Mouse (Mus musculus) embryonic facial prominence, embryonic 15.5 days (tissue): Measurements from ENCODE around the gene Taf1c. TPM values are rescaled to one million over a fixed set of nuclear protein-coding genes. Genes with fewer than 3 reads are reported as not detected.

ENCODE experiments used
- ATAC-seq: fragments of 200-750 bp; cut with Nextera tagmentation; 2 replicates; pipeline ENCODE4 v1.8.0; 2017; ENCODE audit warnings: low read depth, moderate TSS enrichment; ENCODE audit not compliant: insufficient number of reproducible peaks, low FRiP score, low TSS enrichment
- H3K27ac ChIP-seq: fragments of 300-500 bp; sonication (generic); replicated peaks from 2 replicates; pipeline ENCODE4 v1.5.1; 2015; ENCODE audit warnings: mild to moderate bottlenecking, inconsistent platforms
- H3K27me3 ChIP-seq: fragments of 300-500 bp; sonication (generic); 2 replicates; pipeline ENCODE4 v1.6.1; 2015; ENCODE audit warnings: inconsistent platforms
- H3K36me3 ChIP-seq: fragments of 300-500 bp; sonication (generic); 2 replicates; pipeline ENCODE4 v1.6.1; 2015; ENCODE audit warnings: mild to moderate bottlenecking, inconsistent platforms
- H3K4me1 ChIP-seq: fragments of 300-500 bp; sonication (generic); 2 replicates; pipeline ENCODE4 v1.6.1; 2015; ENCODE audit warnings: inconsistent platforms
- H3K4me2 ChIP-seq: fragments of 300-500 bp; sonication (generic); replicated peaks from 2 replicates; pipeline ENCODE4 v1.6.1; 2015; ENCODE audit warnings: mild to moderate bottlenecking, inconsistent platforms
- H3K4me3 ChIP-seq: fragments of 300-500 bp; sonication (generic); replicated peaks from 2 replicates; pipeline ENCODE4 v1.5.1; 2015; ENCODE audit warnings: mild to moderate bottlenecking, inconsistent platforms
- H3K9ac ChIP-seq: fragments of 300-500 bp; sonication (generic); 2 replicates; pipeline ENCODE4 v1.6.1; 2015; ENCODE audit warnings: inconsistent platforms
- H3K9me3 ChIP-seq: fragments of 300-500 bp; sonication (generic); replicated peaks from 2 replicates; pipeline ENCODE4 v1.6.1; 2016; ENCODE audit warnings: inconsistent platforms
- WGBS: fragments of 180-500 bp; shearing (Covaris S2); methylation state at CpG from one replicate; pipeline ENCODE4 v1.1.7; 2015; 5-methylcytosine and 5-hydroxymethylcytosine counted together
- polyA plus RNA-seq: library from polyadenylated mRNA; unstranded; fragments of >200 nt; fragmentation: Nextera tagmentation; extraction: Ambion mirVana; gene quantifications from 2 replicates; pipeline ENCODE4 v1.2.1, GENCODE M21; 2015

Taf1c gene
- polyA plus RNA-seq: 11.8 and 13.3 TPM in 2 replicates

- Histone ChIP-seq H3K9me3 (no peaks in the 10 kb centered on the region), H3K27me3 (no peaks in the 10 kb centered on the region), H3K27ac (0 out of 2 replicates have a peak within 1 kb of the TSS, but pooled peaks have one; percentile 17), H3K4me3 (peak within 1 kb of the TSS; percentile 61), H3K4me1 (peaks cover 16% of the 10 kb centered on the region), H3K36me3 (peaks cover 23% of the 10 kb centered on the region), H3K4me2 (peak within 1 kb of the TSS; percentile 78), H3K9ac (peak within 1 kb of the TSS; percentile 59)
- 0% methylated on average over 23 of the region's 23 CpGs for WGBS
- peak; percentile 68 for ATAC-seq
These were observed at the start of gene Taf1c for GRCm38 (mm10) chr8:119604996-119605395. Taf1c (minus strand) TSS chr8:119605222.

- 30% methylated on average over 2 of the region's 2 CpGs for WGBS
- no peaks in the 10 kb centered on the region for H3K36me3 ChIP-seq
- H3K4me1 ChIP-seq: peaks cover 7% of the 10 kb centered on the region; the same call in 1 of the 2 replicates
- no peak overlapping the region for H3K4me3 ChIP-seq
- H3K27ac ChIP-seq: no peak overlapping the region
- H3K9ac ChIP-seq: no peak overlapping the region
- ATAC-seq: no peak
- H3K4me2 ChIP-seq: no peak overlapping the region
- H3K9me3 ChIP-seq: no peaks in the 10 kb centered on the region
- no peaks in the 10 kb centered on the region for H3K27me3 ChIP-seq
These were observed 46.3 kb upstream of the Taf1c start for GRCm38 (mm10) chr8:119651324-119651723.

GRCm38 (mm10) chr8:119646846-119647245 is 41.8 kb upstream of the Taf1c start:
- 85% methylated on average over 7 of the region's 7 CpGs for WGBS
- H3K27ac ChIP-seq: no peak overlapping the region
- H3K27me3 ChIP-seq: no peaks in the 10 kb centered on the region
- H3K9me3 ChIP-seq: no peaks in the 10 kb centered on the region
- no peak overlapping the region for H3K9ac ChIP-seq
- H3K4me3 ChIP-seq: no peak overlapping the region
- H3K36me3 ChIP-seq: no peaks in the 10 kb centered on the region
- H3K4me1 ChIP-seq: no peaks in the 10 kb centered on the region
- H3K4me2 ChIP-seq: no peak overlapping the region
- no peak for ATAC-seq

- H3K9ac ChIP-seq: no peak overlapping the region
- H3K4me2 ChIP-seq: no peak overlapping the region
- no peaks in the 10 kb centered on the region for H3K9me3 ChIP-seq
- no peak overlapping the region for H3K27ac ChIP-seq
- 75% methylated on average over 3 of the region's 3 CpGs for WGBS
- H3K4me1 ChIP-seq: no peaks in the 10 kb centered on the region
- no peaks in the 10 kb centered on the region for H3K27me3 ChIP-seq
- no peaks in the 10 kb centered on the region for H3K36me3 ChIP-seq
- no peak for ATAC-seq
- H3K4me3 ChIP-seq: no peak overlapping the region
These were observed 41.2 kb upstream of the Taf1c start for GRCm38 (mm10) chr8:119646197-119646596.

- Histone ChIP-seq H3K4me3 (no peak overlapping the region), H3K36me3 (no peaks in the 10 kb centered on the region), H3K9ac (no peak overlapping the region), H3K9me3 (no peaks in the 10 kb centered on the region), H3K4me2 (no peak overlapping the region), H3K27me3 (no peaks in the 10 kb centered on the region), H3K4me1 (no peaks in the 10 kb centered on the region), H3K27ac (no peak overlapping the region)
- no peak for ATAC-seq
- 60% methylated on average over 18 of the region's 18 CpGs for WGBS
These were observed 40.1 kb upstream of the Taf1c start for GRCm38 (mm10) chr8:119644981-119645597.

- no peak overlapping the region for H3K4me2 ChIP-seq
These were observed 39.5 kb upstream of the Taf1c start for GRCm38 (mm10) chr8:119644429-119644960.

GRCm38 (mm10) chr8:119642960-119643359 is 37.9 kb upstream of the Taf1c start:
- H3K4me2 ChIP-seq: no peak overlapping the region
- no peaks in the 10 kb centered on the region for H3K9me3 ChIP-seq
- no peak overlapping the region for H3K27ac ChIP-seq
- H3K4me3 ChIP-seq: no peak overlapping the region
- no peaks in the 10 kb centered on the region for H3K27me3 ChIP-seq
- no peak overlapping the region for H3K9ac ChIP-seq
- H3K4me1 ChIP-seq: no peaks in the 10 kb centered on the region
- WGBS: 86% methylated on average over 1 of the region's 1 CpGs
- ATAC-seq: no peak
- no peaks in the 10 kb centered on the region for H3K36me3 ChIP-seq

More at GRCm38 (mm10) chr8:119644429-119644960, 39.5 kb upstream of the Taf1c start:
- Histone ChIP-seq H3K36me3 (no peaks in the 10 kb centered on the region), H3K27ac (no peak overlapping the region), H3K4me1 (no peaks in the 10 kb centered on the region), H3K9me3 (no peaks in the 10 kb centered on the region), H3K9ac (no peak overlapping the region), H3K4me3 (no peak overlapping the region), H3K27me3 (no peaks in the 10 kb centered on the region)
- WGBS: 53% methylated on average over 17 of the region's 17 CpGs
- ATAC-seq: no peak

GRCm38 (mm10) chr8:119641058-119641457 is 36.0 kb upstream of the Taf1c start:
- H3K27ac ChIP-seq: no peak overlapping the region
- ATAC-seq: no peak
- WGBS: 81% methylated on average over 5 of the region's 5 CpGs
- no peak overlapping the region for H3K9ac ChIP-seq
- no peaks in the 10 kb centered on the region for H3K9me3 ChIP-seq
- no peaks in the 10 kb centered on the region for H3K36me3 ChIP-seq
- H3K4me1 ChIP-seq: no peaks in the 10 kb centered on the region; the same call in 1 of the 2 replicates
- H3K27me3 ChIP-seq: no peaks in the 10 kb centered on the region; the same call in 1 of the 2 replicates
- no peak overlapping the region for H3K4me3 ChIP-seq
- no peak overlapping the region for H3K4me2 ChIP-seq

- Histone ChIP-seq H3K27me3 (no peaks in the 10 kb centered on the region; the same call in none of the 2 replicates), H3K36me3 (no peaks in the 10 kb centered on the region), H3K4me2 (no peak overlapping the region), H3K4me3 (no peak overlapping the region), H3K27ac (no peak overlapping the region), H3K9me3 (no peaks in the 10 kb centered on the region), H3K4me1 (peaks cover 8% of the 10 kb centered on the region), H3K9ac (no peak overlapping the region)
- no peak for ATAC-seq
- 50% methylated on average over 7 of the region's 7 CpGs for WGBS
These were observed 34.8 kb upstream of the Taf1c start for GRCm38 (mm10) chr8:119639798-119640197.

- no peak overlapping the region for H3K27ac ChIP-seq
- no peaks in the 10 kb centered on the region for H3K36me3 ChIP-seq
- no peak for ATAC-seq
- H3K4me3 ChIP-seq: no peak overlapping the region
- H3K9me3 ChIP-seq: no peaks in the 10 kb centered on the region
- no peak overlapping the region for H3K9ac ChIP-seq
- WGBS: 53% methylated on average over 6 of the region's 6 CpGs
- peaks cover 11% of the 10 kb centered on the region for H3K27me3 ChIP-seq
- no peak overlapping the region for H3K4me2 ChIP-seq
- peaks cover 15% of the 10 kb centered on the region for H3K4me1 ChIP-seq
These were observed 33.2 kb upstream of the Taf1c start for GRCm38 (mm10) chr8:119638261-119638660.

- no peak overlapping the region for H3K4me2 ChIP-seq
- H3K27ac ChIP-seq: no peak overlapping the region
- H3K9me3 ChIP-seq: no peaks in the 10 kb centered on the region
- H3K4me3 ChIP-seq: no peak overlapping the region
- H3K4me1 ChIP-seq: peaks cover 15% of the 10 kb centered on the region
- H3K27me3 ChIP-seq: peaks cover 19% of the 10 kb centered on the region
- no peak overlapping the region for H3K9ac ChIP-seq
- 76% methylated on average over 4 of the region's 4 CpGs for whole genome bisulfite sequencing
- H3K36me3 ChIP-seq: no peaks in the 10 kb centered on the region
- no peak for ATAC-seq
These were observed 32.4 kb upstream of the Taf1c start for GRCm38 (mm10) chr8:119637381-119637780.

GRCm38 (mm10) chr8:119636766-119637165 is 31.7 kb upstream of the Taf1c start:
- no peak overlapping the region for H3K4me3 ChIP-seq
- H3K4me1 ChIP-seq: peaks cover 15% of the 10 kb centered on the region
- no peak overlapping the region for H3K9ac ChIP-seq
- WGBS: 60% methylated on average over 7 of the region's 7 CpGs
- H3K36me3 ChIP-seq: no peaks in the 10 kb centered on the region
- H3K4me2 ChIP-seq: no peak overlapping the region
- no peak overlapping the region for H3K27ac ChIP-seq
- H3K9me3 ChIP-seq: no peaks in the 10 kb centered on the region
- ATAC-seq: no peak
- H3K27me3 ChIP-seq: peaks cover 19% of the 10 kb centered on the region
